Mouse (Mus musculus) adrenal gland, adult 8-10 months (tissue): ENCODE data around the gene Mybph. TPM values are rescaled to one million over a fixed set of nuclear protein-coding genes. Genes with fewer than 3 reads are reported as not detected.

Experiments used
- DNase-seq: peaks from one replicate; pipeline ENCODE4 v3.0.0; 2022
- total RNA-seq, 4 experiments: library from RNA; stranded (reverse); gene quantifications; 2 replicates each; pipeline ENCODE4 v1.2.4; 2022

Mybph gene
- under 1 TPM in 2 of 4 experiments, not detected in 2; 0.17 to 0.24 TPM for total RNA-seq

DNA sequence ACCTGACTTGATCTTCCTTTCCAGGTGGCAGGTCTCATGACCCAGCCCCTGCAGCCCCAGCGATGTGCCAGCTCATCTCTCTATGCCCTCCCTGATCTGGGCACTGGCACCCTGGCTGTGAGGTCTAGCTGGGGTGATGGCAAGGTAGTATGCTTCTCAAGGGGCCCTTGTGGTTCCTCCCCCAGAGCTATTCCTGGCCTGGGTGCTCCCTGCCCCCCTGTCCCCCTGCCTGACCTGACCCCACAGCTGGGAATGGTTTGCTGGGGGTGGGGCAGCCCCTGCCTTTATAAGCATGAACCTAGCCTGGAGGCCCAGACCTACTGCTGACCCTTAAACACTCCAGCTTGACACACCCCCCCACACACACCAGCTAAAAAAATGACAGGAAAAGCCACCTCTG is at the start of gene Mybph:
Mybph (plus strand) TSS at position 323 of the 400 bp plus-strand sequence.
- no peak for DNase-seq

DNA sequence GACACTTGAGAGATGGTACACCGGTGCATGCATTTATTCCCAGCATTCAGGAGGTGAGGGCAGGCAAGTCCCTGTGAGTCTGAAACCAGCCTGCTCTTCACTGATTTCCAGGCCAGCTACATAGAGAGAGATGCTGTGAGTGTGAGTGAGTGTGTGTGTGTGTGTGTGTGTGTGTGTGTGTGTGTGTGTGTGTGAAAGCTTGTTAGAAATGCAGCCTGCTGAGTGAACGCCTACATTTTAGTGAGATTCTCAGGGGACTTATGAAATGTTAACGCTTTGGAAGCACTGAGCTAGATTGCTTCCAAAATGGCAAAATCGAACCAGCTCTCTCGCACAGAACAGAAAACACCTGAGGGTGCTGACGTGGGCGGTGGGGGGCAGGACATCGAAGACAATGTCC is 47.2 kb upstream of the Mybph start:
- no peak for DNase-seq

GRCm38 (mm10) chr1:134150076-134150475 is 43.2 kb upstream of the Mybph start:
- DNase-seq = no peak

- no peak for DNase-seq
Observed at GRCm38 (mm10) chr1:134150745-134151144, 42.5 kb upstream of the Mybph start.

GRCm38 (mm10) chr1:134151655-134152412 is 41.4 kb upstream of the Mybph start:
- peak; percentile 66 for DNase-seq

DNA sequence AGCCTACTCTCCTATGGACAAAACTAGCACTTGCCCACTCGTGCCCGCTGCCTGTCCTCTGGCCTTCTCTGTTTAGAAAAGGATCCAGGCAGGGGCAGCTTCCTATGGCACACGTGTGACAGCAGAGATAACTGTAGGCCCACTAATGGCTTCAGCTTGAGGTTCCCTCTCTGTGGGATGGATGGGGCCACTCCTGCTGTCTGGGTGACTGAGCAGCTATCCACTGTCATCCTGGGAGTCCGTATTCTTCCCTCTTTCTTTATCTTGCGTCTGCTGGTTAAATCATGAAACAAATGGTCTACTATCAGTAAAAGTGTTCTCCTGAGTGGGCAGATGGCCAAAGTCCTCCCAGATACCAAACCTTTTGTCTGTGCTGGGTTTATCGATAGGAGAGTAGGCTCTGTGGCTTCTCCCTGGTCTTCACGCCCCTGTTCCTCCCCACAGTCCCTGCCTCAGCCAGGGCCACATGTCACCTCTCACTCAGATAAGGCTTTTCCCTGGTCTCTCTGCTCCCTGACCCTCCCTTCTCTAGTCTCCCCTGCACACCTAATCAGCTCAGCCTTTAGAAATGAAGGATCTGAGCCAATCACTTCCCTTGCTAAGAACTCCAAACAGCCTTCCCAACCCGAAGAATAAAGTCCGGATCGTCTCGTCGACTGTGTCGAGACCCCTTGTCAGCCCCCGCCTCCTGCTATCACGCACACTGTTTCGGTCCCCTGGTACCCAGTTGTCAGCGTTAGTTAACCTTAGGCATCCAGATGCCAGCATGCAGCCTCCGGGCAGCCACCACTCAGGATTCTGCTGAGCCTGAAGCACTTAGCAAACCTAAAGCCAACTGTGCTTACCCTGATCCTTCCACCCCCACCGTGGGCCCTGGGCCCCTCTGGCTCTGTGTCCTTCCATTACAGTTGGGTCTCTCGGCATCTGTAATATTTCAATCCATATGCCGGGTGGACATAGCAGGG is 40.3 kb upstream of the Mybph start:
- DNase-seq = no peak

DNA sequence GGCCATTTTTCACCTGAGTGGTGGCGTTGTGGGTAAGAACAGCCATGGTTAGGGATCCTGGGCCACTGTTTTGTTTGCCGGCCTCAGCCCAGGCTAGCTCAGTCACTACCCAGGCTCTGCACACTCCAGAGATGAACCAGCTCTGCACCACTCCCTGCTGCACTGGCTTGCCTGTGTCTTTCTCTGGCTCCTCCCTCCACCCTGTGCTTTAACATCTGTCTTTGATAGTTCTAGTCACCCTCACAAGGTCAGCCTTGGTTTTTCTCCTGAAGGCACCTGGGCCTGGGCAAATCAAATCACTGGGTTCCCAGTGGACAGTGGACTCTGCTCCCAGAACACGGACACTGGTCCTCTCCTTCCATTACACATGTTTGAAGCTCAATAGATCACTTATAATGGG is 39.1 kb upstream of the Mybph start:
- DNase-seq = no peak

- DNase-seq = no peak
Observed at GRCm38 (mm10) chr1:134154655-134155054, 38.6 kb upstream of the Mybph start.

GRCm38 (mm10) chr1:134160404-134160803 is 32.8 kb upstream of the Mybph start:
- DNase-seq = no peak

GRCm38 (mm10) chr1:134161399-134161798 is 31.8 kb upstream of the Mybph start:
- no peak for DNase-seq

GRCm38 (mm10) chr1:134162510-134163225 is 30.6 kb upstream of the Mybph start:
- DNase-seq = no peak

GRCm38 (mm10) chr1:134163476-134163875 is 29.8 kb upstream of the Mybph start:
- DNase-seq = no peak

DNA sequence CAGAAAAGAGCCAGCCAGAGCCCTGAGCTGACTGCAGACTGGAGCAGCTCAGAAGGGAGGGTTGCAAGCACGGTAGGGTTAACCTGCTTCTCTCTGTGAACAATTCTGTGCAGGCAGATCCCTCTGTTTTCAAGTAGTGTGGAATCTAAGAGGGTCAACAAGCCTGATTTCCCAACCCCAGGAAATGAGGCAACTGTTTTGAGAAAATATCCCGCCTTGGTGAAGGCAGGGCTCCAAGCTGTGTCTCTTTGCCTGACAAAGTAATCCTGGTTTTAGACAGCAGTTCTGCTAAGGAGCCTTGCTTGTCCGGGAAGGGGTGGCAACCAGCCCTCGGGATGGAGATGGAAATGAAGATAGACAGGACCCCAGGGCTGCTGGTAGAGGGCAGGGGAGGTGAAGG is 28.8 kb upstream of the Mybph start:
- no peak for DNase-seq

GRCm38 (mm10) chr1:134166547-134166946 is 26.7 kb upstream of the Mybph start:
- DNase-seq = no peak

DNA sequence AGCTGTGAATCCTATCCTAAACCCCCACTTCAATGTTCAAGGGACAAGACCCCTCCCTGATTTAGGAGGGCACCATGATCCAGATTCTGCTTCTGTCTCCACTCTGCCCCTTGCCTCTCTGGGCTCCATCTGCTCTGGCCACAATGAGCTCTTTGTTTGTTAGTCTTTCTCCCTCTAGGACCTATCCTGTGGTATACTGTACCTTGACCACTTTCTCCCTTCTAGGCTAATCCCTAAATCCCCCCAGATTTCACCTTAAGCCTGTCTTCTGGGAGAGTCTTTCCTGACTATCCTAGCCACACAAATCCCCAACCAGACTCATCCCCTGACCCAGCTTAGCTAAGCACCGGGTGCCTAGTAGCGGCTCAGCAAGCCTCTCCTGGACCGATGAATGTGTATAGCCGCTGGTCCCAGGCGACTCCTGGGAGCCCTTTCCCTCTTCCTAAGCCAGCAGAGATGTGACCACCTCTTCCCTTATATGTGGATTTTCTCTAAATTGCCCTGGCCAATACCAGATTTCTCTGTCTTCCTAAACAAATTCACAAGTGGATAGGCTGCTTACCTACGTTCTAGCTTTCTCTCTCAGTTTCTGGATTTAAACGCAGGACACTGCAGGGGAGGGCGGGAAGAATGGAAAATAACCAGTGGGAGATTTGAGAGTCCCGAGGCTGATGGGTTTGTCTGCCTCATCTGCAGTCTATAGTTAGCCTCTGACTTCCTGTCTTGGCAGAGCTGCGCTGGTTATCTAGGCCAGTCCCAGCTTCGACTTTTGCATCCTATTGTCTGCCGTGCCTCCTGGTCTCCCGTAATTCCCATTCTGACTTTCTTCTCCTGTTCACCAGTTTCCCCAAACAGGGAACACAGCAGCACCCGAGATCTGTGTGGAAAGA is 25.6 kb upstream of the Mybph start:
- no peak for DNase-seq

DNA sequence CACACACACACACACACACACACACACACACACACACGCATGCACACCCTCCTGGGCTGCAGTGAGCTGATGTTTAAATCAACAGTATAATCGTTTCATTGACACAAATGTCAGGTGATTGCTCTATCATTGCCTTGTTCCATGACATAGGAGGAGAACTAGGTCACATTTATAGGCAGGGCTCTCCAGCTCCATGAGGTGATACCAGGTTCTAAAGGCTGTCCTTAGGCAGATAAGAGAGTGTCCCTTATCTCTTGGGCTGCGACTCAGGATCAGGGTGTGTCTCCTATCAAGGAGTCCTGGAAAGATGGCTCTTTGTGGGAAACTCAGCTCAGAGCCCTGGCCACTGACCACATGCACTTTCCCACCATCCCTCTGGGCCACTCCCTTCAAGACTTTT is 24.7 kb upstream of the Mybph start:
- DNase-seq = no peak

DNA sequence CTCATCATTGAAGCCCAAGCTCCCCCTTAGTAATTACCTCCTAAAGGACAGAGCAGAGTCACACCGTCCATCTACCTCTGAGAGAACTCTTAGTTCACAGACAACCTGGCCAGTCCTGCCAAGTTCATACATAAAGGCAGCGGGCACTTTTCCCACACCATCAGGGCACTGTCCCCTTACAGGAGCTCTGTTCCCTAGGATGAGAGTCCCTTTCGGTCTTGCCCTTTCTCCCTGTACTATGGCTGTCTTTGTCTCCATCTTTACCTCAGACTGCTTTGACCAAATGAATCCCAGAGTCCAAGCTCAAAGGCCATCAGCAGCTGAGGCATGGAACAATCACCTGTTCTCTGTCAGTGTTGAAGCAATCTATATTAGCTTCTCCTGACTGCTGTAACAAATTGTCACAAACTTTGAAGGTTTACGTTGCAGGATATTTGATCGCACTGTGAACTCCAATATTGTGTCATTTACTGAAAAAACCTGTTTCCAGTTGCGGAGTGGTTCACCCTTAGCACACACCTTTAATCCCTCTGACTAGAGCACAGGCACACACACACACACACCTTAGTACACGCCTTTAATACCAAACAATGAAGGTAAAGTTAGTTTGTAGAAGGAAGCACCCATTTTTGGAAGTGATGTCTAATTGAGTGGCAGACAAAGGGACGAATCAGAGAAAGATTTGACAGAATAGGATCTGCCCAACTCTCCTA is 24.1 kb upstream of the Mybph start:
- DNase-seq = no peak

DNA sequence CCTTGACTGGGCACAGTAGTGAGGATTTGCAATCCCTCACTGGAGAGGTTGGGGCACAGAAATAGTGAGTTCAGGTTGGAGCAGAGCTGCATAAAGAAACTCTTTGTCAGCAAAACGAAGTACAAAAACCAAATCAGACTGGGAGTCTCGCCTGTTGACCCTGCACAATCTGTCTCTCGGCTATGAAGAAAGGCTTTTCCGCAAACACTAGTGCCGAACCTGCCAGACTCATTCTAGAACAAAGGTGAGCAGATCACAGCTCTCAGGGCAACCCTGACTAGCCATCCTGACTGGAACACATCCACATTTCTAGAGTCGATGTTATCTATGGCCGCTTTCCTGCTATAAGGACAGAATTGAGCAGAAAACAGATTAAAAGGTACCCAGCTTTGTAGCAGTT is 20.2 kb upstream of the Mybph start:
- DNase-seq = no peak

GRCm38 (mm10) chr1:134177976-134178375 is 15.3 kb upstream of the Mybph start:
- no peak for DNase-seq

DNA sequence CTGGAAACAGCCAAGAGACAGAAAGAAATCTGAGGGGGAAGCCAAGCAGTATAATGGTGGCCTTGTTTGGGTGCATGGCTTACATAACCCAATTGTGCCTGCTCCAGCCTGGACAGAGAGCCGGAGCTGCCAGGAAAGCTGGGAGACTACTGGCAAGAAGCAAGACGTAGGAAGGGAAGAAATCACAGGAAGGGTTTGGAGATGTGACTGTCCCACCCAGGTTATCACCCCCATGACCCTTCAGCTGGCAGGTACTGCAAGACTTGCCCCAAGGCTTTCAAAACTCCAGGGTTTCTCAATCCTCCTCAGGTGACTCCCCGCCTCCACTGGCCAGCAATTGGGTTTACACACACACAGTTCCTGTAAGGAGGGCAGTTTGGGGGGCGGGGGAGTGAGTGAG is 11.2 kb upstream of the Mybph start, which contains the start of gene Chil1:
Chil1 (plus strand) TSS at position 152 of the 400 bp plus-strand sequence.
- DNase-seq = no peak

- DNase-seq = no peak
Observed at GRCm38 (mm10) chr1:134184089-134184488, 9.2 kb upstream of the Mybph start.
